Mouse (Mus musculus): ENCODE data around the gene Nptn.
A peak's percentile ranks its signal among the peaks of the same experiment; 100 is the strongest.

Gene Nptn

DNA sequence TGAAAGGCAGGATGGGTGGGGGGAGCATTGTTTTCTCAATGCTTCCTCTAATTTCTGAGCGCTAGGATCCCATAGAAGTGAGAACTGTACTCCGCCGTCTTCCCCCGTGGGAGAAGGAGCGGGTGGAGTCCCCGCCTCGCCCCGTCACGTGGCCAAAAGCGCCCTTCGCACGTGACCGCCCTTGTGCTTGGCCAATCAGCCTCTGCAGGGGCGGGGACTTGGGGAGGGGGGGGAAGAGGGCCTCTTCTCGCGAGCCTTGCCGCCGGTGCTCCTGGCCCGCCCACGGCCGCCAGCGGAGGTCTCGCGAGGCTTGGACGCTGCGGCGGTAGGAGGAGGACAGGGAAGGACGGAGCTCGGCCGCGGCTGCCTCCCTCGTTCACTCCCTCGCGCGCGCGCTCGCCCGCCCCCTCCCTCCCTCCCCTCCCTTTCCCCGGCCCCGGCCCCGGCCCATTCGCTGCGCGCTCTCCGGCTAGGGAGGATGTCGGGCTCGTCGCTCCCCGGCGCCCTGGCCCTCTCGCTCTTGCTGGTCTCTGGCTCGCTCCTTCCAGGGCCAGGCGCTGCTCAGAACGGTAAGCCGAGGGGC, at the start of gene Nptn:
Nptn (plus strand) TSS at position 283 of the 583 bp plus-strand sequence.
- peak; percentile 98 for DNase-seq

DNA sequence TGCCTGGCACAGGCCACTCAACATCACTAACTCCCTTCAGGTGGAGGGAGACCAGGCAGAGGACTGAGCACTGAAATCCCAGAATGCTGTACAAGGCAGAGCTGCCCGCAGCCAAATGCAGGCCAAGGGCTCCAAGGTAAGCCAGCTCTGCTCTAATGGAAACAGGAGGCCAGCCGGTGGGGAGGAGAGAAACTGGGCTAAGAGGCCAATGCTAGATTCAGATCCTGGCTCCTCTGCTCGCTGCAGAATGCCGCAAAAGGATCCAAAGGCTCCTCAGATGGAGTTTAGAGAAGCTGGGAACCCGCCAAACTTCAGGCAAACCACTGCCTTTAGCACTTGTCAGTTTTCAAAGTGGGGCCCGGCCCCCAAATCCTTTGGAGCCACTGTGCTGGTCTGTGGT, 48.7 kb upstream of the Nptn start:
- no peak for DNase-seq

- DNase-seq: peak; percentile 52
Observed at GRCm38 (mm10) chr9:58534766-58535165, 47.3 kb upstream of the Nptn start.

GRCm38 (mm10) chr9:58535447-58536134, 46.4 kb upstream of the Nptn start:
- no peak for DNase-seq

GRCm38 (mm10) chr9:58537774-58538173, 44.3 kb upstream of the Nptn start:
- DNase-seq: no peak

GRCm38 (mm10) chr9:58539886-58540285, 42.2 kb upstream of the Nptn start:
- peak; percentile 43 for DNase-seq

DNA sequence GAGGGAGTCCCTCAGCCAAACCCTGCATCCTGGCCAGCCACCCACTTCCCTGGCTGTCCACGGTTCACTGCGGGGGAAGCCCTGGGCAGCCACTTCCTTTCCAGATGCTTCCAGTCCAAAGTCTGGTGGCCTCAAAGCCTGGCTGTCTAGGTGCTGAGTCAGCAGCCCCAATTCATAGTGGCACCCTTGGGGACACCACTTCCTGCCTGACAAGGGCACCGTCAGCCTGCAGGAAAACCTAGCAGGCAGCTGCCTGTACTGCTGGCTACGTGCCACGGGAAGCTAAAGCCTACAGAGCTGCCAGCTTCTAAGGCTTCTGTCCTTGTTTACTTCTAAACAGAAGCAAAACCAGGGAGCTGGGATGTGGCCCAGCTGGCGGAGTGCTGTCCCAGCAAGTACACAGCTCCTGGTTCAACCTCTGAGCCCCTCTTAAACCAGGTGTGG, 40.1 kb upstream of the Nptn start:
- DNase-seq: peak; percentile 74

DNA sequence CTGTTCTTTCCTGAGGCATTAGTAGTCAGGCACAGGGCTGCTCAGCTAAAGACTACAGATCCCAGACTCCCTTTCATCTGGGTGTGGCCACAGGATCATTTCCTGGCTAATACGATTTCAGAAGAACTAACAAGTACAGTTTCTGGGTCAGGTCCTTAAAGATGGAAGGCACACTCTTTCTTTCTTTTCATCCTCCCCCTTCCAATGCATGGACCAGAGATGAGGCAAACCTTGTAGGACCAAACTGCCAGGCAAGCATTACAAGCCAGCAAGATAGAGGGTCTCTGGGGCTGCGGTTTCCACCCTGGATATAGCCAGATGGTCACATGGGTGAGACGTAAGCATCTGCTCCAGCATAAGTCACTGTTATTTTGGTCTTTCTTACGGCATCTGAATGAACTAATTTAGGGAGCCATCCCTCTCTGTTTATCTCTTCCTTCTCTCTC, 37.1 kb upstream of the Nptn start:
- peak; percentile 49 for DNase-seq

- DNase-seq: no peak
Observed at GRCm38 (mm10) chr9:58545428-58545827, 36.6 kb upstream of the Nptn start.

GRCm38 (mm10) chr9:58546630-58547360, 35.2 kb upstream of the Nptn start:
- DNase-seq: peak; percentile 77

DNA sequence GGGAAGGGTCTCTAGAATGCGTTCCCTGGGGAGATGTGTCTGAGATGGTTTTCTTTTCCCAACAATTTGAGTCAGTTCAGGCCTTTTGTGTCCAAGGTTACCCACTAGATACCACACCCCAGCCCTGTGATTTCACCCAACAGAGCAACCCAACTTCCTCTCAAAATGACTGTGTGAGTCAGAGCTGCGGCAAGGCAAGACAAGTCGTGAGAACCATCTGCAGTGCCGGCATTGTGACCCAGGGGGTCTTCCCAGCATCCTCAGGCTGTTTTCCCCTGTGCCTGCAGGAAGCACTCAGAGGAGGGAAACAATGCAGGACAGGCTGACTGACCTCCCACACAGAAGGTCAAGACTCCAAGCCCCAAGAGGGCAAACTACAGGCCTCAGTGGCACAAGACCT, 33.1 kb upstream of the Nptn start:
- no peak for DNase-seq

GRCm38 (mm10) chr9:58549694-58550093, 32.3 kb upstream of the Nptn start:
- no peak for DNase-seq

- no peak for DNase-seq
Observed at GRCm38 (mm10) chr9:58550928-58551327, 31.1 kb upstream of the Nptn start.

DNA sequence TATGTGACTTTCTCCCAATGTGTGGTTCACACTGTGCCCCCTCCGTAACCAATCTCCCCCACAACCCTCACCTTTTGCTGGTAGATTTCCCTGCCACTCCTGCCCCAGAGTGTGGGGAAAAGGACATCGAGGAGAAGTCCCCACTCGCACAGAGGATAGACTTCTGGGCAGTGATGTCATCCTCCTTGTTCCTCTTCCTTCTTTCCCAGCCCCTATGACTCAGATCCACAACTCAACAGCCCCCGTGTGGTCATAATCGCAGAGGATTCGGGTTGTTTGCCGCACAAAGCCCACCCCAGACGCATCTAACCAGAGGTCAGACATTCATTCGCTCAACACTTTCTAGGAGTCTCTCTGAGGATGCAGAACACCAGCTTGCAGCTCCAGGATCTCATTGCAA, 30.0 kb upstream of the Nptn start:
- no peak for DNase-seq

DNA sequence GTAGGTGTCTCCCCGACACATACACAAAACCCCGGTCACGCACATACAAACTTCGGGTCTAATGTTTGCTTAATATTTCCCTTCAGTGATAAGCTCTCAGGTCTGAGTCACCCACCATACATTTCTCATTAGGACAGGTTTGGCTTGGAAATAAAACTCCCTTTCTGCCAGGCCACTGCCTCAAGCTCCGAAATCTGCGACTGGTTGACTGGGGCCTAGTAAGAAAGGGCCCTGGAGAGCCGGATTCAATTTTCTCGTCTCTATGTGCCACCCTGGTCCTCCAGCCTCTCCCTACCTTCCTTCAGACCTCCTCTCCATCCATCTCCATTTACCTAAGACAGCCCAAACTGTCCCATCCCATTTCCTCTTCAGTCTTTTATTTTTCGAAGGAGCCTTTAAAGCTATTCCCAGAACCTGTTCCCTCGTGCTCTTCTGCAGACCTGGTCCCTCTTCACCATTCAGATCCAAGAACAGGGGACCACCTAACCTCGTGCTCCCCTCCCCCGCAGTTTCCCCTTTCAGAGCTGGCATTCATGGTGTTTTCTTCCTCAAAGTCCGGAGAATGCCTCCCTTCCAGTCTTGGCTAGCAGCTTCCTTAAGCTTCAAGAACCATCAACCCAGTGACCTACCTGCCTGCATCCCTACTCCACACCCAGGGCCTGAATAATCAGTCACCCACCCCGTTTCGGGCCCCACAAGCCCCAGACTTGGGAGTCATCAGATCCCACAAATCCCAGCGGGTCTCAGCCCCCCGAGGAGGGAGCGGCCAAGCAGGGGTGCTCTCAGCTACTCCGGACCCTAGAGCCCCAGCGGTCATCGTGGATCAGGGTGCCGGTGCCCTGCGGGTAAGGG, 27.8 kb upstream of the Nptn start:
- no peak for DNase-seq

DNA sequence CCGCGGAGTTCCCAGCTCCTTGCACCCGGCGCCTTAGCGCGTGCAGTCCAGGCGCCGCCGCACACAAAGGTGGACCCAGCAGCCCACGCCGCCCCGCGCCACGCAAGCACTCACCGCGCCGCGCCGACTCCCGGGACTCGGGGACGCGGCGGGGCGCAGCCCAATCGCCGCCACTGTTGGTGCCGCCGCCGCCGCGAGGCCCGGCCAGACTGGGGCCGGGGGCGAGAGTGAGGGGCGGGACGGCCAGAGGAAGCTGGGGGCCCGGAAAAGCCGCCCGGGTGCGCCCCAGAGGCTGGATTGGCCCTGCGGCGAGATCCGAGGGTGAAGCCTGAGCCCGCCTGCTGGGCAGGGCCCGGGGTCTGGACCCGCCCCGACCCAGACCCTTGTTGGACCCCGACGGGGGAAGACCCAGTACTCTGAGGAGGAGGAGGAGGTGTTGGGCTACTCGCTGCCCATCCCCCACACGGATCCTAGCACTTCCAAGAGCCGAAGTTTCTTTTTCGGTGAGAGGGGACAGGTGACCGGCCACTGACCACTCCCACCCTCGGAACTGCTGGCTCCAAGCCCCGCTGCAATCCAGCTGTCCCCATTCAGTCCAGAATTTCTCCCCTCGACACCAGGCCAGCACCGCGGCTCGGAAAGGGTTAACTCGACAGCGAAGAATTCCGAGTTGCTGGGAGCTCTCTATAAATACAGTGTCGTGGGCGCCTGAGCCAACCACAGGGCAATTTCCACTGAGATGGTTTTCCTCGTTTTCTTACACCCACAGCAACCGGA, 26.9 kb upstream of the Nptn start, which contains the start of gene Cd276:
Cd276 (minus strand) TSS at position 530 of the 777 bp plus-strand sequence.
- DNase-seq: peak; percentile 87

GRCm38 (mm10) chr9:58555685-58556414, 26.2 kb upstream of the Nptn start:
- DNase-seq: no peak

- DNase-seq: no peak
Observed at GRCm38 (mm10) chr9:58556627-58557026, 25.4 kb upstream of the Nptn start.

GRCm38 (mm10) chr9:58557457-58558455, 24.3 kb upstream of the Nptn start:
- no peak for DNase-seq

- DNase-seq: no peak
Observed at GRCm38 (mm10) chr9:58560211-58560610, 21.8 kb upstream of the Nptn start.

Measured in right cerebral cortex, adult 18-20 months (tissue).